Mouse (Mus musculus): ENCODE measurements around the gene Gm8994. TPM values are rescaled to one million over a fixed set of nuclear protein-coding genes. Genes with fewer than 3 reads are reported as not detected.
"Not testable (repeated sequence)": the region's sequence is repeated elsewhere in the genome, so short reads cannot be mapped to it uniquely, and the experiment has no call there.

Gene Gm8994
- polyA plus RNA-seq, 1 experiment from 2014 or later: not detected

DNA sequence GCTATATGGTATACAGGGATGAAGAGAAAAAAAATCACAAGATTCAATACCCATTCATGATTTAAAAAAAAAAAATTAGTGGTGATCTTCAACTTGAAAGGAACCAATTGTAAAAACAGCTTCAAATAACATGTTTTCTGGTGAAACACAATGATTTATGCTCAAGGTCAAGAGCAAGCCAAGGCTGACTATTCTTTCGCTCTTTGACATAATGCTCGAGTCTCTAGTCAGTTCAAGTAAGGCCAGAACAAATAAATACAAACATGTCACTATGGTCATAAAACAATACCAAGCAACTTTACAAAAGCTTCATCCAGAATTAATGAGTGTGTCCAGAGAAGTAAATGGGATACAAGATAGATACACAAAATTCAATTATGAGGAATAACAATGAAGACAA lies 31.1 kb upstream of the Gm8994 start:
- WGBS: 72% methylated on average over 2 of the region's 2 CpGs
- Histone ChIP-seq H3K36me3 (ENCODE audit: control insufficient read depth, insufficient read depth, low read length) (no peaks in the 10 kb centered on the region), H3K9ac (ENCODE audit: low read length) (no peak overlapping the region), H3K27me3 (replicated peaks; ENCODE audit: control insufficient read depth, insufficient read depth, low read length) (no peaks in the 10 kb centered on the region), H3K4me2 (ENCODE audit: low read length) (no peak overlapping the region), H3K4me1 (replicated peaks; ENCODE audit: control insufficient read depth, insufficient read depth, low read length) (no peaks in the 10 kb centered on the region), H3K27ac (ENCODE audit: low read depth) (no peak overlapping the region), H3K4me3 (ENCODE audit: low read depth, low read length) (no peak overlapping the region), H3K9me3 (ENCODE audit: control insufficient read depth, low read length) (0 out of 2 replicates have a peak, but pooled peaks cover 3% of the 10 kb centered on the region)
- DNase-seq (ENCODE audit: low spot score) (no peak), ATAC-seq (replicated peaks; ENCODE audit: low FRiP score, low TSS enrichment, low read depth) (no peak)

DNA sequence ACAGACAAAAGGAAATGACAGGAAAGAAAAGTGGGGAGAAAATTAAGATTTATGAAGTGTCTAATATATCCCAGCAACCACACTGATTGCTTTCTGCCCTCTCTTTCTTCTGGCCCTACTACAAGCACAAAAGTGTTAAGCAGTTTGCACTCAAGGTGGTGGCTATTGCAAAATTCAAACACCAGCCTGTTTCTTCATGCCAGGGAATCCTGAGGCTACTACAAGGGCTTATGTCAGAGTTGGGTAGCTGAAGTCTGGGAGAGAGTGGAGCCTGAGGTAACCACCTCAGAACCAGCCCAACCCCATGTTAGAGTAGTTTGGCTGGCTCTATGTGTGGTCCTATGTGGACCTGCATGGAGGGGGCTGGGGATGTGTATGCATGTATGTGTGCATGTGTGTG lies 23.8 kb upstream of the Gm8994 start:
- Histone ChIP-seq H3K4me2 (ENCODE audit: low read length) (no peak overlapping the region), H3K4me1 (replicated peaks; ENCODE audit: control insufficient read depth, insufficient read depth, low read length) (no peaks in the 10 kb centered on the region), H3K27me3 (replicated peaks; ENCODE audit: control insufficient read depth, insufficient read depth, low read length) (no peaks in the 10 kb centered on the region), H3K36me3 (ENCODE audit: control insufficient read depth, insufficient read depth, low read length) (no peaks in the 10 kb centered on the region), H3K4me3 (ENCODE audit: low read depth, low read length) (no peak overlapping the region), H3K27ac (ENCODE audit: low read depth) (no peak overlapping the region), H3K9me3 (ENCODE audit: control insufficient read depth, low read length) (no peaks in the 10 kb centered on the region), H3K9ac (ENCODE audit: low read length) (no peak overlapping the region)
- ATAC-seq (replicated peaks; ENCODE audit: low FRiP score, low TSS enrichment, low read depth): no peak
- peak; percentile 38 for DNase-seq (ENCODE audit: low spot score)

DNA sequence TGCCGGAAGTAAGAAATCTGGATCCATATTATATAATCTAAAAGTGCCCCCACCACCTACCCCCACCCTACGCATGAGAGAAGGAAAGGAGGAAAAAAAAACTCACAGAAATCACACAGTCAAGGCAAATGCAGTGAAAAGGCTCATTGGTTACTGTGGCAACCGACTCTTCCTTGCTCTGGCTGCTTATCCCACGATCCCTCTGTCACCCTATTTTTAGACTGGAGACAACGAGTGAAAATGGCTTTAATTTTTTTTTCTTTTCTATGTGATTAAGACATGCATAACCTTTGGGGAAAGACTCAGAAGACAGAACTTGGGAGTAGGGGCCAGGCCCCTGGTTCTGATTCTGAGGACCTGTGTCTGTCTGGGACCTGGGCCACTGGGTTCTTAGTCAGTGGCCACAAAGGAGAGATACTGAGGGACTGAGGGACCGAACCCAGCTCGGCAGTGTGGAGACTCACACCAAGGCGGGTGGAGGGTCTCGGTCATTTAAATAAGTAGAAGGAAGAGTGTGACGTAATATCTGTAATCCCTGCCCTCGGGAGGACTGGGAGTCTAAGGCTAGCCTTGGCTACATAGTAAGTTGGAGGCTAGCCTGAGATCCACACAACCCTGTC lies 22.9 kb upstream of the Gm8994 start:
- Histone ChIP-seq H3K36me3 (ENCODE audit: control insufficient read depth, insufficient read depth, low read length) (no peaks in the 10 kb centered on the region), H3K9me3 (ENCODE audit: control insufficient read depth, low read length) (no peaks in the 10 kb centered on the region), H3K4me1 (replicated peaks; ENCODE audit: control insufficient read depth, insufficient read depth, low read length) (no peaks in the 10 kb centered on the region), H3K4me2 (ENCODE audit: low read length) (no peak overlapping the region), H3K27ac (ENCODE audit: low read depth) (no peak overlapping the region), H3K9ac (ENCODE audit: low read length) (no peak overlapping the region), H3K27me3 (replicated peaks; ENCODE audit: control insufficient read depth, insufficient read depth, low read length) (no peaks in the 10 kb centered on the region), H3K4me3 (ENCODE audit: low read depth, low read length) (no peak overlapping the region)
- no peak for ATAC-seq (replicated peaks; ENCODE audit: low FRiP score, low TSS enrichment, low read depth)
- WGBS: 85% methylated on average over 11 of the region's 11 CpGs
- no peak for DNase-seq (ENCODE audit: low spot score)

DNA sequence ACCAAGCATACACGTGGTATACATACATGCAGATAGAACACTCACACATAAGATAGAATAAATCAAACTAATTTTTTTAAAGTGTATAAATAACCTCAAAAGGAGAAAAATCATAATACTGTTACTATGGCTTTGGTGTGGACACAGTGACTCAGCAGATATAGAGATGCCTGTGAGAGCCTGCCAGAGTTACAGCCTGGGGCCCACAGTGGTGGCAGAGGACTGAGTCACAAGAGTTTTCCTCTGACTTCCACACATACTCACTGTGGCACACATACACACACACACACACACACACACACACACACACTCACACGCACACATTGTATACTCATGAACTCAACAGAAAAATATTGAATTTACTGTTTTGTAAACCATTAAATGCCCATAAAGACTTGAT lies 17.9 kb upstream of the Gm8994 start:
- no peak overlapping the region for H3K9ac ChIP-seq (ENCODE audit: low read length)
- no peaks in the 10 kb centered on the region for H3K4me1 ChIP-seq (replicated peaks; ENCODE audit: control insufficient read depth, insufficient read depth, low read length)
- WGBS: 90% methylated on average over 2 of the region's 2 CpGs
- no peaks in the 10 kb centered on the region for H3K27me3 ChIP-seq (replicated peaks; ENCODE audit: control insufficient read depth, insufficient read depth, low read length)
- DNase-seq (ENCODE audit: low spot score): no peak
- no peaks in the 10 kb centered on the region for H3K9me3 ChIP-seq (ENCODE audit: control insufficient read depth, low read length)
- ATAC-seq (replicated peaks; ENCODE audit: low FRiP score, low TSS enrichment, low read depth): no peak
- H3K4me2 ChIP-seq (ENCODE audit: low read length): no peak overlapping the region
- H3K4me3 ChIP-seq (ENCODE audit: low read depth, low read length): no peak overlapping the region
- H3K36me3 ChIP-seq (ENCODE audit: control insufficient read depth, insufficient read depth, low read length): no peaks in the 10 kb centered on the region
- H3K27ac ChIP-seq (ENCODE audit: low read depth): no peak overlapping the region

GRCm38 (mm10) chr6:136328416-136328815 lies 1.1 kb downstream of the Gm8994 start:
- not testable (repeated sequence) for H3K27me3 ChIP-seq (replicated peaks; ENCODE audit: control insufficient read depth, insufficient read depth, low read length); DNase-seq (ENCODE audit: low spot score); H3K36me3 ChIP-seq (ENCODE audit: control insufficient read depth, insufficient read depth, low read length); H3K4me2 ChIP-seq (ENCODE audit: low read length); H3K4me1 ChIP-seq (replicated peaks; ENCODE audit: control insufficient read depth, insufficient read depth, low read length); H3K9ac ChIP-seq (ENCODE audit: low read length); H3K27ac ChIP-seq (ENCODE audit: low read depth); ATAC-seq (replicated peaks; ENCODE audit: low FRiP score, low TSS enrichment, low read depth); H3K9me3 ChIP-seq (ENCODE audit: control insufficient read depth, low read length); H3K4me3 ChIP-seq (ENCODE audit: low read depth, low read length)
- 97% methylated on average over 26 of the region's 26 CpGs for WGBS

DNA sequence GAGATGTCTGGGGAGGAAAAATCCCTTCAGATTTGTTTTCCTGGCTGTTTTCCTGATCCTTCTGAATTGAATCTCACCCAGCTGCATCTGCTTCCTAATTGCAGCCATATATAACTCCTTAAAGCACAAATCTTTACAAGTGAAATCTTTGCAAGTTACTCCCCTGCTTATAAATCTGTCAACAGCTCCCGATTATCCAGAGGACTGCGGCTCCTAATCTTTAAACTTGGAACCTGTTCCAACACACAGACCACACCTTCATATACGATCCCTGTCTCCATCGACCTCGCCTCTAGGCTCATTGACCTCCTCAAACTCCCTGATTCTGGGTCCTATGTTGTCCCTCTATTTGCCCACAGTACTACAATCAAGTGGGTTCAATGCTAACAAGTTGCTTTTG lies 13.3 kb downstream of the Gm8994 start:
- H3K9ac ChIP-seq (ENCODE audit: low read length): no peak overlapping the region
- no peak overlapping the region for H3K4me2 ChIP-seq (ENCODE audit: low read length)
- ATAC-seq (replicated peaks; ENCODE audit: low FRiP score, low TSS enrichment, low read depth) (no peak), DNase-seq (ENCODE audit: low spot score) (no peak)
- H3K4me3 ChIP-seq (ENCODE audit: low read depth, low read length): no peak overlapping the region
- H3K27ac ChIP-seq (ENCODE audit: low read depth): no peak overlapping the region
- H3K27me3 ChIP-seq (replicated peaks; ENCODE audit: control insufficient read depth, insufficient read depth, low read length): no peaks in the 10 kb centered on the region
- no peaks in the 10 kb centered on the region for H3K9me3 ChIP-seq (ENCODE audit: control insufficient read depth, low read length)
- no peaks in the 10 kb centered on the region for H3K36me3 ChIP-seq (ENCODE audit: control insufficient read depth, insufficient read depth, low read length)
- H3K4me1 ChIP-seq (replicated peaks; ENCODE audit: control insufficient read depth, insufficient read depth, low read length): no peaks in the 10 kb centered on the region
- 51% methylated on average over 5 of the region's 5 CpGs for WGBS

DNA sequence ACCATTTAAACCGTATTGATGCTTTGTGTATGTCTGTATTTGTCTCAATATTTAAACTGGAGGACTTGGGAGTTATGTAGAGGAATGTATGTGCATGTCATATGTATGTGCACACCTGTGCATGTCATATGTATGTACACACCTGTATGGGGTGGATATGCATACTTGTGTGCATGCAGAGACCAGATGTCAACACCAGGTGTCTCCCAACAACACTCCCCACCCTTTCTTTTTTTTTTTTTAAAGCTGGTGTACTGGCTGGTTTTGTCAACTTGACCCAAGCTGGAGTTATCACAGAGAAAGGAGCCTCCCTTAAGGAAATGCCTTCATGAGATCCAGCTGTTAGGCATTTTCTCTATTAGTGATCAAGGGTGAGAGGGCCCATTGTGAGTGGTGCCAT lies 13.8 kb downstream of the Gm8994 start:
- no peak overlapping the region for H3K4me2 ChIP-seq (ENCODE audit: low read length)

GRCm38 (mm10) chr6:136343868-136344267 lies 16.5 kb downstream of the Gm8994 start:
- Histone ChIP-seq H3K36me3 (ENCODE audit: control insufficient read depth, insufficient read depth, low read length) (no peaks in the 10 kb centered on the region), H3K4me3 (ENCODE audit: low read depth, low read length) (no peak overlapping the region), H3K27ac (ENCODE audit: low read depth) (no peak overlapping the region), H3K4me1 (replicated peaks; ENCODE audit: control insufficient read depth, insufficient read depth, low read length) (no peaks in the 10 kb centered on the region), H3K27me3 (replicated peaks; ENCODE audit: control insufficient read depth, insufficient read depth, low read length) (no peaks in the 10 kb centered on the region), H3K4me2 (ENCODE audit: low read length) (no peak overlapping the region), H3K9me3 (ENCODE audit: control insufficient read depth, low read length) (no peaks in the 10 kb centered on the region), H3K9ac (ENCODE audit: low read length) (no peak overlapping the region)
- 82% methylated on average over 7 of the region's 7 CpGs for WGBS
- no peak for DNase-seq (ENCODE audit: low spot score)
- no peak for ATAC-seq (replicated peaks; ENCODE audit: low FRiP score, low TSS enrichment, low read depth)

More for the DNA sequence above, 13.8 kb downstream of the Gm8994 start:
- H3K4me3 ChIP-seq (ENCODE audit: low read depth, low read length): no peak overlapping the region
- H3K27ac ChIP-seq (ENCODE audit: low read depth): no peak overlapping the region
- no peaks in the 10 kb centered on the region for H3K4me1 ChIP-seq (replicated peaks; ENCODE audit: control insufficient read depth, insufficient read depth, low read length)
- no peak overlapping the region for H3K9ac ChIP-seq (ENCODE audit: low read length)
- no peaks in the 10 kb centered on the region for H3K36me3 ChIP-seq (ENCODE audit: control insufficient read depth, insufficient read depth, low read length)
- WGBS: 92% methylated on average over 1 of the region's 1 CpGs
- H3K27me3 ChIP-seq (replicated peaks; ENCODE audit: control insufficient read depth, insufficient read depth, low read length): no peaks in the 10 kb centered on the region
- ATAC-seq (replicated peaks; ENCODE audit: low FRiP score, low TSS enrichment, low read depth) (no peak), DNase-seq (ENCODE audit: low spot score) (no peak)
- no peaks in the 10 kb centered on the region for H3K9me3 ChIP-seq (ENCODE audit: control insufficient read depth, low read length)

GRCm38 (mm10) chr6:136345034-136345433 lies 17.7 kb downstream of the Gm8994 start:
- Histone ChIP-seq H3K36me3 (ENCODE audit: control insufficient read depth, insufficient read depth, low read length) (no peaks in the 10 kb centered on the region), H3K4me1 (replicated peaks; ENCODE audit: control insufficient read depth, insufficient read depth, low read length) (no peaks in the 10 kb centered on the region), H3K4me3 (ENCODE audit: low read depth, low read length) (no peak overlapping the region), H3K4me2 (ENCODE audit: low read length) (no peak overlapping the region), H3K9ac (ENCODE audit: low read length) (no peak overlapping the region), H3K9me3 (ENCODE audit: control insufficient read depth, low read length) (no peaks in the 10 kb centered on the region), H3K27ac (ENCODE audit: low read depth) (no peak overlapping the region), H3K27me3 (replicated peaks; ENCODE audit: control insufficient read depth, insufficient read depth, low read length) (no peaks in the 10 kb centered on the region)
- 80% methylated on average over 6 of the region's 6 CpGs for WGBS
- ATAC-seq (replicated peaks; ENCODE audit: low FRiP score, low TSS enrichment, low read depth) (no peak), DNase-seq (ENCODE audit: low spot score) (no peak)

All from intestine, embryonic 14.5 days (tissue).